Mouse (Mus musculus) heart, adult 2 months (tissue): Measurements from ENCODE around the gene Agbl5. TPM values are rescaled to one million over a fixed set of nuclear protein-coding genes. Genes with fewer than 3 reads are reported as not detected.

ENCODE experiments used
- DNase-seq, 2 experiments: peaks; one replicate each; pipeline ENCODE4 v3.0.0; 2021
- H3K27ac ChIP-seq: fragments of 200-600 bp; 2 replicates; pipeline ENCODE4 v1.8.1; 2022
- H3K27me3 ChIP-seq: fragments of 200-500 bp; 2 replicates; pipeline ENCODE4 v1.6.1; 2012; ENCODE audit warnings: mild to moderate bottlenecking, low read length, inconsistent platforms, mixed read lengths; ENCODE audit not compliant: control insufficient read depth, insufficient read depth
- H3K36me3 ChIP-seq: fragments of 200-500 bp; 2 replicates; pipeline ENCODE4 v1.6.1; 2012; ENCODE audit warnings: low read length, inconsistent platforms; ENCODE audit not compliant: control insufficient read depth, insufficient read depth
- H3K4me1 ChIP-seq: fragments of 200-500 bp; 2 replicates; pipeline ENCODE4 v1.6.1; 2011; ENCODE audit warnings: low read length; ENCODE audit not compliant: control insufficient read depth, insufficient read depth
- H3K4me3 ChIP-seq: fragments of 200-600 bp; 2 replicates; pipeline ENCODE4 v1.8.1; 2022
- H3K79me2 ChIP-seq: fragments of 200-500 bp; replicated peaks from 2 replicates; pipeline ENCODE4 v1.6.1; 2012; ENCODE audit warnings: mild to moderate bottlenecking, inconsistent platforms, low read length, moderate library complexity, mixed read lengths; ENCODE audit not compliant: control insufficient read depth, insufficient read depth
- H3K9ac ChIP-seq: fragments of 200-500 bp; 2 replicates; pipeline ENCODE4 v1.6.1; 2012; ENCODE audit warnings: low read depth, mild to moderate bottlenecking, control low read depth, inconsistent platforms, low read length, mixed read lengths
- CTCF ChIP-seq: fragments of 200-600 bp; IDR thresholded peaks from 2 replicates; pipeline ENCODE4 v1.8.1; 2022; ENCODE audit warnings: antibody characterized with exemption, mild to moderate bottlenecking, moderate library complexity
- EP300 ChIP-seq: fragments of 200-500 bp; IDR thresholded peaks from 2 replicates; pipeline ENCODE4 v1.6.1; 2011; ENCODE audit warnings: low read depth, low read length, control low read depth; ENCODE audit not compliant: insufficient read depth
- POLR2A ChIP-seq: fragments of 200-500 bp; IDR thresholded peaks from 2 replicates; pipeline ENCODE4 v1.6.1; 2011; ENCODE audit warnings: mild to moderate bottlenecking, low read depth, low read length, control low read depth; ENCODE audit not compliant: insufficient read depth
- WGBS: fragments of 180-500 bp; shearing (Covaris S2); methylation state at CpG from one replicate; pipeline ENCODE4 v1.1.7; 2018; 5-methylcytosine and 5-hydroxymethylcytosine counted together
- intact Hi-C: fragments of 180-260 bp; cut with DNase I; formaldehyde crosslinking; loops from one replicate; pipeline ENCODE4 v1.15.1; 2025
- polyA plus RNA-seq: library from polyadenylated mRNA; depleted of rRNA; stranded (reverse); fragments of >200 nt; gene quantifications from 2 replicates; pipeline ENCODE4 v1.2.3, GENCODE M21; 2012
- total RNA-seq, 2 experiments: library from RNA; stranded (reverse); gene quantifications; 2 replicates each; pipeline ENCODE4 v1.2.3; 2021

The Agbl5 gene
- total and polyA plus RNA-seq, 3 experiments: 4.3 to 8.7 (median 4.8) TPM

DNA sequence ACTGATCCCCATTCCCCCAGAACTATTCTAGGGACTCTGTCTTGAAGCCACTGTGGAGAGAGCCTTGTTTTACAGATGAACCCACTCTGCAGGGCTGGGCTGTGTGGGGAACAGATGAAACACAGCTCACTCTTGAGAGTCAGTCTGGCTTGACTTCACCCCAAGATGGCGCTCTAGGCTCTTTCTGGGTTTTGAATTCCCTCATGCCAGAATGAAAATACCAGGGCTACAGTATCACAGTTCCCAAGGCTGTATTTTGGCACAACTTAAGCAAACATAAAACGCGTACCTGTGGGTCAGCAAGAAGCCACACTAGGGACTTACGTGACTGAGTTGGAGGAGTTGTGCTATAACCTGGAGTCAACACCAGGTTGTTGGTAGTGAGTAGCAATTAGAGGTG lies 41.6 kb downstream of the Agbl5 start:
- no peak overlapping the region for H3K27ac ChIP-seq
- DNase-seq: peak; percentile 61 to 80
- 23% methylated on average over 4 of the region's 4 CpGs for WGBS
- peaks cover 1% of the 10 kb centered on the region; the same call in 1 of the 2 replicates for H3K4me1 ChIP-seq
- no peaks in the 10 kb centered on the region for H3K79me2 ChIP-seq
- H3K9ac ChIP-seq: no peak overlapping the region
- no peaks in the 10 kb centered on the region for H3K27me3 ChIP-seq
- intact Hi-C loops: loop anchor here (1.0 to 5.0 kb wide), 3 partner anchors 68 to 123 kb away; no protein-coding TSS in a partner anchor
- no peak overlapping the region for H3K4me3 ChIP-seq
- H3K36me3 ChIP-seq: no peaks in the 10 kb centered on the region
- TF ChIP-seq CTCF (peak; percentile 89), POLR2A (no peak), EP300 (peak; percentile 77; the same call in 1 of the 2 replicates)

GRCm38 (mm10) chr5:30930846-30931245 lies 42.4 kb downstream of the Agbl5 start:
- Histone ChIP-seq H3K27ac (no peak overlapping the region), H3K27me3 (no peaks in the 10 kb centered on the region), H3K79me2 (no peaks in the 10 kb centered on the region), H3K9ac (no peak overlapping the region), H3K4me3 (no peak overlapping the region), H3K36me3 (no peaks in the 10 kb centered on the region), H3K4me1 (peaks cover 1% of the 10 kb centered on the region; the same call in 1 of the 2 replicates)
- 72% methylated on average over 6 of the region's 6 CpGs for WGBS
- intact Hi-C loops: loop anchor here (1.0 to 5.0 kb wide), 3 partner anchors 67 to 124 kb away; no protein-coding TSS in a partner anchor
- no peak for TF ChIP-seq CTCF
- TF ChIP-seq POLR2A: no peak
- TF ChIP-seq EP300: no peak
- no peak for DNase-seq

DNA sequence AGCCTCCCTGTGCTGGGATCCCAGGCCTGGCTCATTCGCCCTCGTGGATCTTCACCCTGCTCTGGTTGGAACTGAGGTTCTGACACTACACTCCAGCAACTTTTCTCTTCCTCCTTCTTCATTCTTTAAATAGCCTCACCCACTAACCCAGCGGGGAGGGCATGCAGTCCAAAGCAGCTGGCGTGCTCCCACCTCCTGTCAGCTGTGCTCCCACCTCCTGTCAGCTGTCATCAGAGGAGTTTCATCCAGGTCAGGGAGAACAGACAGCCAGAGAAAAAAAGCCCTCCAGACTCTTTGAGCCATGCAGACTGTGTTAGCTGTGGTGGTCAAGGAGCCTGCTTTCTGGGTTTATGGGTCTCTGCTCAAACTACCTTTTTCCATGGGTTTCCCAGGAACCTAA lies 42.9 kb downstream of the Agbl5 start:
- Histone ChIP-seq H3K36me3 (no peaks in the 10 kb centered on the region), H3K79me2 (no peaks in the 10 kb centered on the region), H3K4me3 (no peak overlapping the region), H3K27me3 (no peaks in the 10 kb centered on the region), H3K4me1 (peaks cover 1% of the 10 kb centered on the region; the same call in 1 of the 2 replicates), H3K9ac (no peak overlapping the region), H3K27ac (no peak overlapping the region)
- no peak for DNase-seq
- intact Hi-C loops: loop anchor here (5.0 kb wide), 1 partner anchor 124 kb away; no protein-coding TSS in a partner anchor
- TF ChIP-seq POLR2A: no peak
- no peak for TF ChIP-seq EP300
- no peak for TF ChIP-seq CTCF
- 58% methylated on average over 4 of the region's 4 CpGs for WGBS

DNA sequence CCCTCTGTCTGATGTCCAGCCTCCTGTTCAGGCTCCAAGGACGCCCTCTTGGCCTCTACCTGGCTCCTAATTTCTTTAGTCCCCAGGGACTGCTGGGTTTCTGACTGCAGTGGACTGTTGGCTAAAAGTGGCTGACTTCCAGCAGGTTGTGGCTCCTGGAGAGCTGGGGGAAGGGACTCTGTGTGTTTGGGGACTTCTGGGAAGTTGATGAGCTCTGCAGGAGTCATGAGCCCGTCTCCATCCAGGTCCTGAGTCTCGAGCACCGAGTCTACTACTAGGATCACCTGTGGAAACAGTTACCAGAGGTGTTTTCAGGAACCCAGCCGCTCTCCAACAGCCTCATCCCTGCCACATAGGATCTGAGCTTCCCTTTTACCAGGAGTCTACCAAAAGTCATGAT lies 45.2 kb downstream of the Agbl5 start:
- 62% methylated on average over 5 of the region's 5 CpGs for WGBS
- no peaks in the 10 kb centered on the region for H3K27me3 ChIP-seq
- no peaks in the 10 kb centered on the region for H3K79me2 ChIP-seq
- H3K4me1 ChIP-seq: peaks cover 1% of the 10 kb centered on the region; the same call in 1 of the 2 replicates
- intact Hi-C loops: loop anchor here (5.0 kb wide), 1 partner anchor 126 kb away; no protein-coding TSS in a partner anchor
- no peak for DNase-seq
- no peak overlapping the region for H3K4me3 ChIP-seq
- TF ChIP-seq EP300 (no peak), POLR2A (no peak), CTCF (no peak)
- no peaks in the 10 kb centered on the region for H3K36me3 ChIP-seq
- no peak overlapping the region for H3K9ac ChIP-seq
- no peak overlapping the region for H3K27ac ChIP-seq

DNA sequence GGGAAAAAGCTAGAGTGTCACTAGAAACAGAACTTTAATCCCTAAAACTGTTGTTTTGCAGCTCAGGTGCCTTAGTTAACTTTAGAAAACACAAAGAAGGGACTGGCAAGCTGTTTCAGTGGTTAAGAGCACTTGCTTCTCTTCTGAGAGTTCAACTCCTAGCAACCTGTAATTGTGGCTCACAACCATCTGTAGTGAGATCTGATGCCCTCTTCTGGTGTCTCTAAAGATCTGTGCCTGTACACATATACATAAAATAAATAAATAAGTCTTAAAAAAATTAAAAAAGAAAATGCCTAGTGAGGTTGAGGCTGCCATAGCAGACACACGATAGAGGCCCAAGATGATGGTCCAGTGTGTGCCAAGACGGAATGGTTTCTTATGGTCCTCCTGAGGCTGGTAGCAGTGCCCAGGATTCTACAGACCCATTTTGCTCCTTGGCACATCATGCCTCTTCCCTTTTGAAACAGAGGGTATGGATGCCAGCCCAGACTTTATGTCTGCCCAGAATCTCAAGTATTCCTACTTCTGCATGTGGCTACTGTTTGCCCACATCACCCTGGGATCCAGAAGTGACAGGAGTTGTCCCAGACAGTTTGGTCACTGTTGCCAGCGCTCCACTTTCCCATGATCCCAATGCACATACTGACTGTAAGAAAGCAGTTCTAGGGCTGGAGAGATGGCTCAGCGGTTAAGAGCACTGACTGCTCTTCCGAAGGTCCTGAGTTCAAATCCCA lies 46.4 kb downstream of the Agbl5 start:
- no peaks in the 10 kb centered on the region for H3K27me3 ChIP-seq
- H3K9ac ChIP-seq: no peak overlapping the region
- no peak overlapping the region for H3K27ac ChIP-seq
- no peak overlapping the region for H3K4me3 ChIP-seq
- H3K79me2 ChIP-seq: no peaks in the 10 kb centered on the region
- H3K36me3 ChIP-seq: no peaks in the 10 kb centered on the region
- TF ChIP-seq CTCF (peak; percentile 44), EP300 (no peak)
- intact Hi-C loops: loop anchor here (5.0 kb wide), 1 partner anchor 128 kb away; no protein-coding TSS in a partner anchor
- H3K4me1 ChIP-seq: peaks cover 1% of the 10 kb centered on the region; the same call in 1 of the 2 replicates
- no peak for DNase-seq
- WGBS: 90% methylated on average over 5 of the region's 5 CpGs

DNA sequence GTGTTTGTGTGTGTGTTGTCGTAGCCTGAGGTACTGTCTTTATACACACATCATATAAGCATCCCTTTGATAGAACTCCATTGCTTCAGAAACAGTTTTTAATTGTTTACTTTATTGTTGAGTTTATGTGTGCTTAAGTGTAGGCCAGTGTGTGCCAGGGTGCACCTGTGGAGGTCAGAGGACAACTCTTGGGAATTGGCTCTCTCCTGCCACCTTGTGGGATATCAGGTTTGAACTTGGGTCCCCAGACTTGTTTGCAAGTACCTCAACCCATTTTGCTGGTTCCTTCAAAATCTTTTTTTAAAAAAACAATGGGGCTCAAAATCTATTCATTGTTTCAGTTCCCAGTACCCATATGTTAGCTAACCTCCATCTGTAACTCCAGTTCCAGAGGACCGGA lies 54.5 kb downstream of the Agbl5 start:
- no peak for DNase-seq
- intact Hi-C loops: no loop called here
- no peaks in the 10 kb centered on the region for H3K27me3 ChIP-seq
- H3K36me3 ChIP-seq: no peaks in the 10 kb centered on the region
- TF ChIP-seq POLR2A: no peak
- no peak for TF ChIP-seq EP300
- TF ChIP-seq CTCF: peak; percentile 65
- no peak overlapping the region for H3K9ac ChIP-seq
- no peaks in the 10 kb centered on the region for H3K79me2 ChIP-seq
- no peak overlapping the region for H3K4me3 ChIP-seq
- H3K4me1 ChIP-seq: peaks cover 1% of the 10 kb centered on the region
- WGBS: 96% methylated on average over 2 of the region's 2 CpGs
- H3K27ac ChIP-seq: no peak overlapping the region
